Mouse (Mus musculus) fat pad, adult 2 months (tissue): ENCODE results near the gene Elmsan1.
A peak's percentile ranks its signal among the peaks of the same experiment; 100 is the strongest.

Experiments
- DNase-seq: peaks from one replicate; pipeline ENCODE4 v3.0.0-alpha.2; 2011; ENCODE audit warnings: low read depth, low spot score; ENCODE audit errors: extremely low read depth

Elmsan1 gene

DNA sequence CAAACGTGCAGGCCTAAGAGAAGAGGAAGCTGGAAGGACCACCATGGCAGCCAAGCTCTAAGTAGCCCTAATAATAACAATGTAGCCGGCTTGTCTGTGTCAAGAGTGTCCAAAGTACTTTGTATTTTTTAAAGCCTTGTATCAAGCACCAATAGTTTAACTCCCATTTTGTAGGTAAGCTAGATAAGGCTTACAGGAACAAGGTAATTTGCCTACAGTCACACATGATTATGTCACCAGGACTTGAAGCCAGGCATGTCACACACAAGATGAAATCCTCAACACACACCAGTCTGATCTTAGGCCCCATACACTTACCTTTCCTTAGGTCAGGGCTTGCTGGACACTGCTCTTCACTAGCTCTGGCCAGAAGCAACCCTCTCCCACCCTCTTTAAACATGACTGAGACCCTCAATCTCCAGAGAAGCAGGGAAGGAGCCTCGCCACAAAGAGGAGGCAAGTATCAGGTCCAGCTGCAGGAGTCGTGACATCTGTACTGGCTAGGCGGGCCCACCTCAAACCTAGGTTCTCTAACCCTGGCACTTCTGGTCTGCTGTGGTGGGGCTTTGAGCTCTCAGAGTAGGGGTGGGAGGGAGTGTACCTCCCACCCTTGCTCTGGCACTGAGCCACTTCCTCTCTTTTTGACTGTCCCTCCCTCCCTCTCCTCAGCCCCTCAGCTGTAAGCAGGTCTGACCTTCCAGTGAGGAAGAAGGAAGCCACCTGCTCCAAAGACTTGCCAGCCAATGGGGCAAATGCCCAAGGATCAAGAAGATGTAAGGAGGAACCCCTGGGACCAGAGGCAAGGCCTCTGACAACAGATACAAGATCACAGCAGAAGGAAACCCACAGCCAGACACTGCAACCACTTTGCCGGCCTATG, 41.6 kb downstream of the Elmsan1 start:
- no peak for DNase-seq

DNA sequence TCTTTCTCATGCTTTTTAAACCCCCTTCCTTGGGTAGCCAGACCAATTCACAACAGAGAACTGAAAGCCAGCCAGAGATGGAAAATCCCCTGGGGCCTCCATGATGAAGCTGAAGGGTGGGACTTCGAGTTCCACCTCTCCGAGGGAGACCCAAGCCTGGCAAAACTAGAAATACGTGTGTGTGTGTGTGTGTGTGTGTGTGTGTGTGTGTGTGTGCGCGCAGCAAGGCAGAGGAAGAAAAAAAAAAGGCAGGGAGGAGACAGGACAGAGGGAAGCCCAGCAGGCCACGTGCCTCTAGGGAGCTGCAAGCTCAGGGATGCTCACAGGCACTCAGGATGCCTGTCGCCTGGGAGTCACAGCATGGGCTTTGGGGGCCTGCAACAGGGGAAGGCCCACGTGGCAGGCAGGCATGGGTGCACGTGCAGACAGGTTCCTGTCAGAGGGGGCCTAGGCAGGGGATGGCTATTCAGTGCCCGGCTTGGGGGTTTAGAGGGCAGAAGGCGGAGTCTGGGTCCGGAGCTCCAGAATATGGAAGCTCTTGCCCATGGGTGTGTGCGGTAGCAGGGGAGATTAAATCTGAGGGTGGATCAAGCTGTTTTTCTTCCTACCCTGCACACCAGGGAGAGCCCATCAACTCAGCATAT, 42.4 kb downstream of the Elmsan1 start:
- no peak for DNase-seq

DNA sequence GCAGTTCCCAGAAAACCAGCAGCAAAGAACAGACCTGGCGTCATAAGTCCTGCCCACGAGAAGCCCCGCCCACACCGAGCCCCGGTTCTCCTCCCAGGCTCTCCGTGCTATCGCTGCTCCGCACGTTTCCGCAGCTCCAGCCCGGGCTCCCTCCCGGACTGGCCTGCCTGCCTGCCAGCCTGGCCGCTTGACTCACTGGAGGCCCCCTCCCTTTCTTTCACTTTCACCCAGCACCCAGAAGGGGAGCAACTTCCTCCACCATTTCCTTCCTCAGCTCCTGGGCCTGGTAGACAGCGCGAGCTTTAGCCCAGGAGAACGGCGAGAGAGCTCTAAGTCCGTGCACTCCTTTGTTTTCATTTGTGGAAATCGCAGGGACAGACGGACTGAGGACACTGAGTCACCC, 43.0 kb downstream of the Elmsan1 start:
- no peak for DNase-seq

DNA sequence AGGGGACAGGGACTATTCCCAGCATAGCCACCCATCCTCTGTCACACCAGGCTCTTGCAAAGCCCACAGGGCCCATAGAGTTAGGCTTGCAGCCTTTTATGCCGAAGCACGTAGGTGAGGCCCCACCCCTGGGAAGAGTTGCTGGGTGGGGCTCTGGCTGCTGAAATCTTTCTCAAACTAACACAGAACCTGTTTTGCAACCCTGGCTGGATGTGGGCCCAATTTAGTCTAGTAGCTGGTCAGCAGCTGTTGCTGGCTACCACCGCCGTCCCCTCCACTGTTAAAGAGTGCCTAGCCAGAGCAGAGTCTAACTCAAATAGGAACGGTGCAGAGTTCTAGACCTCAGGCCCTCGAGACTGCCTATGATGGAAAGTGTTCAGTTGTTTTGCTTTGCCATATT, 43.8 kb downstream of the Elmsan1 start:
- no peak for DNase-seq

DNA sequence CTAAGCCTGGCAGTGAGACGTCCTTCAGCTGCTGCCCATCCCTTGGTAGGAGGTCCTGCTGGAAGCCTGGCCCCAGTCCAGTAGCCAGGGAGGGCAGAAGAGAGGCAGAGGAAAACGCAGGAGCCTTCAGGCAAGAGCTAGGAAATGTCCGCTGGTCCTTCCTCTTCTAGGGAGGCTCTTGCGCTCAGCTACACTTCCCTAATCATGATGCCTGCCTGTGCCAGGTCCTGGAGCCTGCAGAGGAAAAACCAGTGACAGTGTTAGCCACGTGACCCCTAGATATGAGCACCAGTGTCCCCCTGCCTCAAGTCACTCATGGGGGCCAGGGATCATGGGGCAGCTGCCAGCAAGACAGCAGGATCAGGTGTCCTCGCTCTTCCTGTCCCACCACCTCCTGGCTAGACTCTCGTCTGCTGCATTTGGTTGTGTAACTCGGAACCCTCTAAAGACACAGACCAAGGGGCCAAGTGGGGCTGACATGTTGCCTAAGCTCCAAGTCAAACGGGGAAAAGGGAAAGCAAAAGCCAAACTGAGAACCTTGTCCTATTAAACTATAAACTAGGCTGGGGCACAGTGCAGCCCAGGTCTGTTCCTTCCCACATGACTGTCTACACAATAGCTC, 44.4 kb downstream of the Elmsan1 start:
- DNase-seq = no peak

DNA sequence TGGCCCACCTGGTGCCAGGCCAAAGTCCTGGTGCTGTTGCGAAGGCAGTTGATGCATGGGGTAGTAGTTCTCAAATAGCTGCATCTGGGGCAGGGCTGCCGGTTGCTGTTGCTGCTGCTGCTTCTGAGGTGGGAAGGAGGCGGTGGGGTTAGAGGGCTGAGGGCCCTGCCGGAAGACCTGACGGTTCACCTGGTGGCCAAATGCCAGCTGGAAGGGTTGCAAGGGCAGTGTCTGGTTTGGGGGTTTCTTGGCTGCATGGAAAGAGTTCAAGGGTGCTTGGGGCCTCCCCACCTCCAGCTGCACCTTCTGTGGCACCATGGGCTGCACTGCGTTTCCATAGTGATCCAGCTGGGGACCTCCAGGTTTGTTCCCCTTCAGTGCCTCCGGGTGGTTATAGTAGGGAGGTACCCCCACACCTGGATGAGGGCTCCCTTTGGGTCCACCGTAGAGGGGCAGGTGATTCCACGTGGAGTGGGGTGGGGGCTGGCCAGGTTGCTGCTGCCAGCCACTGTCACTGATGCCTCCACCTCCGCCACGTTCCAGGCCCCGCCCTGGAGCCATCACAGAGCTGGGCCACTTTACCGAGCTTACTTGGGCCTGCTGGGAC, 45.3 kb downstream of the Elmsan1 start:
- no peak for DNase-seq

DNA sequence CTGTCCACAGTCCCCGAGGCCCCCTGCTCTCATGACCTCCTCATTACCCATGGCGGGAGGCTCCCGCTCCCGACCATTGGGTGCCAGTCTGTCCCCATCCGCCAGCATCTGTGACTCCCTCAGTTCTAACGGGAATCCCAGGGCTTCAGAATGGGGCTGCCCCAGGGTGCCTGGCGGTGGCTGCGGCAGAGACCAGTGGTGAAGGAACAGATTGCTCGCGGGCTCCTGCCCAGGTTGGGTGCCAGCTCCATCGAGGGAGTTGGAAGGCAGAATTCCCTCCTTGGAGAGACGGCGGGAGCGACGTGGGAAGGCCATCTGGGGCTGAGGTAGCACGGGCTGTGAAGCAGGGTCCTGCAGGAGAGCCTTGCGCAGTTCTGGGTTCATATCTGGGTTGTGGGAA, 45.8 kb downstream of the Elmsan1 start:
- DNase-seq = no peak

DNA sequence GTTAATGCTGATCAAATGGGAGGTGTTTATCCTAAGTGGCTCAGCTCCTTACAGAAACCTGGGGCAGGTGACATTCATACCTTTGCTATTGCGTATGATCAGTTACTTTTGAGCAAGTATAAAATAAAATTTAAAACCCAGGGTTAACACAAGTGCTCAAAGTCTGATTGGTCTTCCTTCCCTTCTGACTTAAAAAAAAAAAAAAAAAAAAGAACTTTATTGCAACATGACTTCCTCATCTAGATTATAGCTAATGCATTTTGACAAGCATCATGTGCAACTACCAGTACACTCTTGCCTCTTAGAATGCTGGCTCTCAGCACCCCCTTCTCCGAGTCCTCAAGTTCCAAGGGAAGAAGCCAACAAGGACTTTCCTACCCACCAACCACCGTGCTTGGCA, 46.5 kb downstream of the Elmsan1 start:
- no peak for DNase-seq

DNA sequence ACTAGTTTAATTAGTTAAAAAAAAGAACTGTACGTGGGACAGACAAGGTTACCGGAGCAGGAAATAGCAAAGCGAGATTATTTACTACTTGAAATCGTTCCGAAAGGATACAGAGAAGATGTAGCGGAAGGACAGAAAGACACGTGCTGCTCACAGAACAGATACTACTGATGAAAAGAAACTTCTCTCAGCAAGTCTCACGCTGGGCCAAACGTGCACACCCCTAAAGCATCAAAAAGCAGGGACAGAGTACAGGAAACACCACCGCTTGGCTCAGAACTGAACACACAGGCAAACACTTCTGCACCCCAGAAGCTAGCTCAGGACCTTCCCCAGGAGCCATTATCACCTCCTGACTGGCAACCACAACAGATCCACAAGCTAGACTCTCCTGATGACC, 48.1 kb downstream of the Elmsan1 start:
- no peak for DNase-seq

DNA sequence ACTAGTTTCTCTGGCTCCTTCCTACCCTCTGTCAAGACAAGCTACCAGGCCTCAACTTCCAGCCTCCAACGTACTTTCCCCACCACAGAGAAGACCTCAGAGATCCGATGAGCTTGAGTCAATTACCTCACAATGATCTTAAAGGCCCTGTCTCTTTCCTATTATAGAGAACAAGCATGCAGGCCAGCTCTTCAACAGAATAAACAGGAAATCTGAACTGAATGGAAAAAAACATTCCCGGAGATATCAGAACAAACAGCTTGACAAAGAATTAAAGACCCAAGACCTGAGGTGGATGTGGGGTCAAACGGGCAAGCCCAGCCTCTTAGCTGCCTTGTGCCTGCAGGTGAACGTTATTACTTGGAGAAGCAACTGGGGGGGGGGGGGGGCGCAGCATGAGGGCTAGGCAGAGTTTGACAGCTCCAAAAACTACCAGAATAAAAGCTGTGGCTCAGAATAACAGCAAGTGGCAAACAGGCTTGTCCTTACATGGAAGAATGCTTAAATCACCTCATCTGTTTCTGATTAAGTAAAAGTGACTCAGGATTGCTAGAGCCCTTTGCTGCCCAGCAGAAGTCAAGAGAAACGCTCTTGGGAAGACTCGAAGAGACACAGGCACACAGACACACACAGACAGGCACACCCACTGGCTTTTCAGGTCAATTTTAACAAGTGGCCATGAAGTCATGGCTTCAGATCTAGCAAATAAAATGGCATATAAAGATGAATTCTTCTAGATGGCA, 52.9 kb downstream of the Elmsan1 start:
- no peak for DNase-seq

DNA sequence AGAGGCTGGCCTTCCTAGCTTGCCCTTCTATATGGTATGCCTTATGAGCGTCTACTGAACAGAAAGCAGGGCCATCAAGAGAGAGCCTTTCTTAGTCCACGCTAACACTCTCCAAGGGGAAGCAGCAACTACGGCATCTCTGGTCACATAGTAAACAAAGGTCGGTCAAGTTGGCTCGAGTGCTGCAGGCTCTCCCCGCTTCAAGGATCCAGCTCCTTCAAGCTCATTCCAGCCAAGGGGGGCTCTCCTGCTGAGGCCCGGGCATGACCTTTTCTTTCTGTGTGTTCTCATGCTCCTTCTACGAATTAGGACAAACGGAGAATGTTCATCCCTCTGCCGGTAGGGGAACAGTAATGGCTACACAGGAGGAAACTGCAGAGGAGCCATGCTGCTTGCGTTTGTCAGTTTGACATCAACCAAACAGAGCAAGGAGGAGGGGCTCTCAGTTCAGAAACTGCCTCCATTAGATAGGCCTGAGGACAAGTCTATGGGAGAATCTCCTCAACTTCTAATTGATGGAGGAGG, 55.0 kb downstream of the Elmsan1 start:
- no peak for DNase-seq

DNA sequence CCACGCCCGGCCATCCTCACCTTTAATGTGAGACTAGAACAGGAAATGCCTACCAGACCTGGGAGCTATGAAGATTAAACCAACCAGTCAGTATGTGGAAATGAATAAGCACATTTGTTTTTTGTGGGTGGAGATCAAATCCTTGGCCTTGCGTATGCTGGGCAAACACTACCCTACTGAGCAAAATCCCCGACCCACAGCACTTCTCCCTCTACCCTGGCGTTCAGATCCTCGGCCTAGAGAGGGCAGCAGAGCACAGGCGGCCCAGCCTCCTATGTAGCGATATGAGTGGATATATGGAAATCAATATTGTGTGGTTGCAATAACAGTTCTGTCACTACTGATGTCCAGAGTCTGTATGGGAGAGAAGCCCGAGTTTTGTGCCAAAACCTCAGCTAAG, 55.5 kb downstream of the Elmsan1 start:
- DNase-seq = peak; percentile 56

DNA sequence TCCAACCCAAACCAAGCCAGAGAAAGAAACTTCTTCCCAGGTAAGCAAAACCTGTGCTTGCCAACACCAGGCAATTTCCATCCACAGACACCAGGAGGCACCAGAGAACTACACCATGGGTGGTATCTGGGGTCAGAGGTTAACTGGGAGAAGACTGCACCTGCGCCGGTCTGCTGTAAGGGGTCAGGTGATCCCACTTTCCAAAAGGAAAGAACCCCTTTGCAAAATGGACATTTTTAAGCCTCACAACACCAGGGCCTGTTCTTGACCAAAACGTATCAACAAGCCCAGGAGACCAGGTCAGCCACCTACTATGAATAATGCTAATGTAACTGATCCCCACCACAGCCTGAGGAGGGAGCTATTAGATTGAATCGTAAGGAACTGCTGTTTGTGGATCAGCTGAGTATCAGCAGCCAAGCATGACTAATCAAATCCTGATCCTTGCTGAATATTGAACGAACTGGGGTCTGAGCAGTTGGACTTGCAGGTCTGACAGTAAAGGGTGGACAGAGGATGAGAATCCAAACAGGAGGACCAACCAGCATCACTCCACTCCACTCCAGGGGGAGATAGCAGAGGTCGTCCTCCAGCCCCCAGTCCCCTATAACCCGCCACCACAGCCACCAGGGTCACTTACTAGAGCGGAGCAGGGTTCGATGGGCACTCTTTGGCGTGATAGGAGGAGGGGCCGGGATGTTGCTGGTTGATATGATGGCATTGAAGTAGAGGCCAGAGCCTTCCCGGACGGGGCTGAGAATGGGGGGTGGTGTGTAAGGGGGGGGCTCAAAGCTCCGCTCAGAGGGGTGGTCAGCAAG, 56.9 kb downstream of the Elmsan1 start:
- no peak for DNase-seq

DNA sequence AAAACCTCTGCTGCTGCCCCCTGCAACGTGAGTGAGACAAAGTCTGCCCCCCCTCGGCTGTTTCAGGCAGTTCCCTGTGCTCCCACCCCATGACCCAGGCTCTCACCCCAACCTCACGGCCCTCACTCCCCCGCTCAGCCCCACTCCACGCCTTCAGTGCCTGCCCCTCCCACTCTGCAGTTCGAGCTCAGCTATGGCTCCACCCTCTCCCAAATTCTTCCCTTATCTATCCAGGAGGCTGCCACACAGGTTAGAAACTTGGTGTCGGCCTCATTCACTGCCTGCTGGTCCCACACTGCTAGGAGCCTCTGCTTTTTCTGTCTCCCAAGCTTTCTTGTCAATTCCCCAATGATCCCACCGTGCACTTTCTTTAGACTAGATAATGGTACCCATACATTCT, 57.6 kb downstream of the Elmsan1 start:
- DNase-seq = no peak

DNA sequence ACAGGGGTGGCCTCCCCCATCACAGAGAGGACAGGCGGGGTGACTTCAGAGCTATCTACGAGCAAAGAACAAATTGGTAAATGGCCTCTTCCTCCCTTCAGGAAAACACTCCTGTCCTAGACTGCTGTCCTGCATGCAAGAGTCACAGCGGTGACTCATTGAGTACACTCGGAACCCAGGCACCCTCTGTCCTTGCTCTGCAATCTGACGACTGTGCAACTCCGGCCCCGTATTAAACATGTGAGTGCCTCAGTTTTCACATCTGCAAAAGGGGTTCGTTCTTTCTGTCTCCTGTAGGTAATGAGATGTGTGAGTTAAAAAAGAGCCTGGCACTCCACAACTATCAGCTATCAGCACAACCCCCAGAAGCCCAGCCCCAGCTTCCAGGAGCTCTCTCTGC, 58.2 kb downstream of the Elmsan1 start:
- DNase-seq = no peak

DNA sequence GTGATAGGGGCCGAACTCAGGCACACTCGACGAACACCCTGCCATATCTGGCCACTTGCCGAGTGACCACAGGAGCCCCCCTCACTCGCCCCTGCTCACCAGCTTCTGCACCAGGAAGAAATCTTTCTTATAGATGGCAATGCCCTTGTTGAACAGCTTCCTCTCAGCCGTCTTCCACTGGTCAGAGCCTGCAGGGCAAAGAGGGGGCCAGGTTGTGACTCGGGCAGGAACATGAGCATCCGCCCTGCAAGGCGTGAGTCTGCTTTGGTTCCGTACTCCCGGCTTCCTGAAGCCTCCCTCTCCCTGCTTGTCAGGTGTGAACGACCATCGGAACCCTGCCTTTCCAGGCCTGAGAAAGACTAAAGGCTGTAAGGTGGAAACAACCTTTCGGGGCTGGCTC, 60.5 kb downstream of the Elmsan1 start:
- no peak for DNase-seq

DNA sequence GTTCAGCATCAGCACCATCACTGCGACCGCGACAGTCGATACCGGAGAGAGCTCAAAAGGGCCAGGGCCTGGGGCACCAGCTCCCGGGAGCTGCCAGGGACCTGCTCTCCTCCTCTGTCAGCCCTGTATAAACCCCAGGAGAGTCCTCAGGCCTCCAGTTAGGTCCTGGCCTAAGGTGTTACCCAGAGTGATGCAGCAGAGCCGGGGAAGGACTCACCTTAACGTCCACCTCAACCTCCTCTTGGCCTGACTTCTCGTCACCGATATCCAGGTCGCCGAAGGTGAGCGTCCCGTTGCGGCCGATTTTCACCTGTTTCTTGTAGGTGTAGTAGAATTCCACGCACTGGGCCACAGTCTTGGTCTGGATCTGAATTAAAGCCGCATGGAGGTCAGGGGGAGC, 62.5 kb downstream of the Elmsan1 start:
- no peak for DNase-seq

DNA sequence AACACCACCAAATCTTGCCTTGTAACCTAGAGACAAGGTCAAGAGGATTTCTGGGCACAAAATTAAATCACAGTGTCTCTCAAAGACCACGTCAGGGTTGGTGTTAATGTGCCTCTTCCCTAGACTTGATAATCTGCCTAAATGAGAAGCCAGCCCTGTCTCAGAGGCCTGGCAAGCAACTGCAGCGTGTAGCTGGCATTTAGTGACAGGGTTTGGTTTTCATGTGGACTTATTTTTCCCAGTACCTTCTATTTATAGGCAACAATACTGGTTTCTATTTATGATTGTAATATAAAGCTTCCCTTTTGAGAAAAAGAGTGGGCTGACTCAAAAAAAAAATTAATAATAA, 63.2 kb downstream of the Elmsan1 start:
- no peak for DNase-seq

DNA sequence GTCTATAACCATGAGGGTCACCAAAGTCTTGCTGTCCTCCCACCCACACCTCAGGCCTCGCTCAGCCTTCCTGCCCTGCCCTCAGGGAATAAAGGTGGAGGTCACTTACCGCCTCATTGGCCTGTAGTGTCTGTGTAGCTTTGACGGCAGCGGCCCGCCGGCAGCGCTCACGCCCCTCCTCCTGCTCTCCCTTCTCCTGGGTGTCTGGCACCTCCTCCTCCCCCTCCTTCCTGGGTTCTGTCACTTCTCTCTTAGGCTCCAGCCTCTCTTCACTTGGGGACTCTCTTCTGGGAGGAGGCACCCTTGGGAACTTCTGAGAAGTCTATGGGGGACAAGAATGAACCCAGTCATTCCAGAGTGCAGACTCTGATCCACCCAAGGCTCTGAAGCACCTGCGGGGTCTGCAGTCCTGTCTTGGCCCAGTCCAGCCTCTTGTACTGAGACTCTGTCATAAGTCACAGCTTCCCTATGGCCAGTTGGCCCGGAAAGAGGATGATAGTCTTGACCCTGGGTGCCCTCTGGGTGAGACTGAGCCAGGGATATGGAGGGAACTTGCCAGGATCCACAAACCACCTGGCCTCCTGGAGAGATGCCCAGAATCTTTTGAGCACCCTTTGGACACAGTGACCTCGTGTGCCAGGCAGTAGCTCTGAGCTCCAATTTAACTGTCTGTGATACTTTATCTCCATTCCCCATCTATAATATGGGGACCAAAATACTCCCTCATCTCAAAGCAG, 63.7 kb downstream of the Elmsan1 start:
- peak; percentile 74 for DNase-seq
